Mouse (Mus musculus) heart, adult 2 months (tissue): ENCODE measurements around the gene Fap.

Experiments used
- CTCF ChIP-seq: fragments of 200-600 bp; IDR thresholded peaks from 2 replicates; pipeline ENCODE4 v1.8.1; 2022; ENCODE audit warnings: antibody characterized with exemption, mild to moderate bottlenecking, moderate library complexity
- EP300 ChIP-seq: fragments of 200-500 bp; IDR thresholded peaks from 2 replicates; pipeline ENCODE4 v1.6.1; 2011; ENCODE audit warnings: low read depth, low read length, control low read depth; ENCODE audit not compliant: insufficient read depth
- POLR2A ChIP-seq: fragments of 200-500 bp; IDR thresholded peaks from 2 replicates; pipeline ENCODE4 v1.6.1; 2011; ENCODE audit warnings: mild to moderate bottlenecking, low read depth, low read length, control low read depth; ENCODE audit not compliant: insufficient read depth

DNA sequence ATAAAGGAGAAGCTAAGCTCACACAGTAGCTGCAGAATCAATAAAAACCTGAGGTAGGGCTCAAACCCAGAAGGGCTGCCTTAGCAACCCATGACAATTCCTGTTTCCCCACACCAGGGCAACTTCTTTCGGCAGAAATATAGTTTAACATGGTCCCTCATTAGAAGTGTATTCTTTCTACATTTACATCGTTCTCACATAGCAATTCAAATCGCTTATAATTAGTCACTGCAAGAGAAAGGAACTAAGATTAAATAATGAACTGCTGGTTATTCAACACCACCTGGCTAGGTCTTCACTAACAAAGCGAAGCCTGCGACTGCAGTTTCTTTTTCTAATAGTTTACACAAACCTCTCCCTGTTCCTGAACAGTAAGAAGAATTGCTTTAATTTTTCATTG is 66.7 kb downstream of the Fap start:
- TF ChIP-seq EP300 (no peak), CTCF (no peak), POLR2A (no peak)
